Mouse (Mus musculus) kidney, adult 2 months (tissue): Measurements from ENCODE around the gene D430041D05Rik. TPM values are rescaled to one million over a fixed set of nuclear protein-coding genes. Genes with fewer than 3 reads are reported as not detected.

Experiments used
- DNase-seq: peaks from one replicate; pipeline ENCODE4 v3.0.0; 2021
- H3K27ac ChIP-seq: fragments of 200-500 bp; 2 replicates; pipeline ENCODE4 v1.5.1; 2012; ENCODE audit warnings: low read depth, low read length, control low read depth, inconsistent platforms; ENCODE audit not compliant: insufficient read depth
- H3K27me3 ChIP-seq: fragments of 200-500 bp; replicated peaks from 2 replicates; pipeline ENCODE4 v1.6.1; 2012; ENCODE audit warnings: mild to moderate bottlenecking, moderate library complexity, low read length, inconsistent platforms; ENCODE audit not compliant: control insufficient read depth, insufficient read depth
- H3K36me3 ChIP-seq: fragments of 200-500 bp; 2 replicates; pipeline ENCODE4 v1.6.1; 2012; ENCODE audit warnings: mild to moderate bottlenecking, moderate library complexity, low read length, inconsistent platforms; ENCODE audit not compliant: control insufficient read depth, insufficient read depth
- H3K4me1 ChIP-seq: fragments of 200-500 bp; 2 replicates; pipeline ENCODE4 v1.6.1; 2011; ENCODE audit warnings: low read length; ENCODE audit not compliant: control insufficient read depth, insufficient read depth
- H3K4me3 ChIP-seq: fragments of 200-500 bp; 2 replicates; pipeline ENCODE4 v1.5.1; 2011; ENCODE audit warnings: mild to moderate bottlenecking, low read depth, low read length, control low read depth; ENCODE audit not compliant: insufficient read depth
- CTCF ChIP-seq: fragments of 200-500 bp; conservative IDR thresholded peaks from 2 replicates; pipeline ENCODE4 v1.5.1; 2011; ENCODE audit warnings: low read depth, mild to moderate bottlenecking, control low read depth, low read length, moderate library complexity, mixed read lengths; ENCODE audit not compliant: insufficient read depth, insufficient read length
- POLR2A ChIP-seq: fragments of 200-500 bp; IDR thresholded peaks from one replicate; pipeline ENCODE4 v1.6.1; 2011; ENCODE audit warnings: low read depth, low read length, control low read depth
- WGBS: fragments of 180-500 bp; shearing (Covaris S2); methylation state at CpG from one replicate; pipeline ENCODE4 v1.1.7; 2018; 5-methylcytosine and 5-hydroxymethylcytosine counted together
- polyA plus RNA-seq: library from polyadenylated mRNA; depleted of rRNA; stranded (reverse); fragments of >200 nt; gene quantifications from 2 replicates; pipeline ENCODE4 v1.2.3, GENCODE M21; 2012; rRNA removed

The D430041D05Rik gene
- polyA plus RNA-seq, 1 experiment = 0.02 TPM

- peak; percentile 95 for DNase-seq
- Histone ChIP-seq H3K4me3 (peak within 1 kb of the TSS; percentile 79), H3K27ac (peak within 1 kb of the TSS; percentile 94), H3K27me3 (no peaks in the 10 kb centered on the region), H3K36me3 (no peaks in the 10 kb centered on the region), H3K4me1 (no peaks in the 10 kb centered on the region; the same call in 1 of the 2 replicates)
- TF ChIP-seq POLR2A (peak; percentile 48), CTCF (no peak)
- WGBS = 3% methylated on average over 15 of the region's 15 CpGs
Observed at GRCm38 (mm10) chr2:104095741-104096213, 315.0 kb downstream of the D430041D05Rik start, which contains the start of gene Cd59a. Gene Cd59a (plus strand): TSS chr2:104095801.

- Histone ChIP-seq H3K27ac (no peak overlapping the region), H3K4me1 (no peaks in the 10 kb centered on the region; the same call in 1 of the 2 replicates), H3K36me3 (no peaks in the 10 kb centered on the region), H3K4me3 (no peak overlapping the region), H3K27me3 (no peaks in the 10 kb centered on the region)
- WGBS = 72% methylated on average over 2 of the region's 2 CpGs
- no peak for DNase-seq
- TF ChIP-seq POLR2A (no peak), CTCF (no peak)
Observed at GRCm38 (mm10) chr2:104093305-104093704, 317.5 kb downstream of the D430041D05Rik start.

Other genes with a start within 250 kb of the D430041D05Rik start
- 34.4 and 37.5 TPM in 2 replicates for gene Hipk3, start 83.4 kb upstream of the D430041D05Rik start, polyA plus RNA-seq
- 5.8 and 6.9 TPM in 2 replicates for gene Cstf3, start 179.5 kb upstream of the D430041D05Rik start, polyA plus RNA-seq